Mouse (Mus musculus): ENCODE measurements around the gene Zfp846.

DNA sequence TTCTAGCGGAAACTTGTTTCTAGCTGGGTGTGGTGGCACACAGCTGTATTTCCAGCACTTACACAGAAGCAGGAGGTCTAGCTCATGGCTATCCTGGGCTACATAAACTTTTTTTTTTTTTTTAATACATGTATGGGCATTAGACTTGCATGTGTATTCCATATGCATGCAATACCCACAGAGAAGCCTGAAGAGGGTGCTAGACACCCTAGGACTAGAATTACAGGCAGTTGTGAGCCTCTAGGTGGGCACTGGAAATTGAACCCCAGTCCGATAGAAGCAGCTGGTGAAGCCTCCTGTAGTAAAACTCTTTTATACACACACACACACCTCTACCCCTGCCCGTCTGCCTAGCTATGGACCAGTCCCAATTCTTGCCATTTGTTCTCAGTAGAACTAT is 72.8 kb downstream of the Zfp846 start:
- TF ChIP-seq CTCF (IDR thresholded peaks at IDR 0.05; ENCODE audit: low read depth, low read length) (no peak), POLR2A (IDR thresholded peaks at IDR 0.05; ENCODE audit: extremely low read depth, insufficient read depth, low read length) (no peak)
